Mouse (Mus musculus): ENCODE data around the gene Togaram1.

The Togaram1 gene

DNA sequence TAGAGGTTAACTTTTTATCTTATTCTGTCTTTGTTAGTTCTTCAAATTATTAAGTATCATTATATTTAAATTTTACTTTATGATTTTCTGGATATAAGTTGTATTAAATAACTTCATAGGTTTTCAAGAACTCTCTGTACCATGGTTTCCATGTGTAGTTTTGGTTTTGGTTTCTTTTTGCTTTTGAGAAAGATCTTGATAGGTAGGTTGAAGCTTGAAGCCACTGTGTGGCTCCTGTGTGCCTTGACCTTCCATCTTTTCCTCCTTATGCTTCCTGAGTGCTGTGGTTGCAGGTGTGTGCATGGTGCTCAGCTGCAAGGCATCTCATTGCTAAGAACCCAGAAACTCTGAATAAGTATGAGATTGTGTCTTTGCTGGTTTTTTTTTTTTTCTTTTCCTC, 83.2 kb downstream of the Togaram1 start:
- no peak for DNase-seq (ENCODE audit: low spot score in 2 of 2)

DNA sequence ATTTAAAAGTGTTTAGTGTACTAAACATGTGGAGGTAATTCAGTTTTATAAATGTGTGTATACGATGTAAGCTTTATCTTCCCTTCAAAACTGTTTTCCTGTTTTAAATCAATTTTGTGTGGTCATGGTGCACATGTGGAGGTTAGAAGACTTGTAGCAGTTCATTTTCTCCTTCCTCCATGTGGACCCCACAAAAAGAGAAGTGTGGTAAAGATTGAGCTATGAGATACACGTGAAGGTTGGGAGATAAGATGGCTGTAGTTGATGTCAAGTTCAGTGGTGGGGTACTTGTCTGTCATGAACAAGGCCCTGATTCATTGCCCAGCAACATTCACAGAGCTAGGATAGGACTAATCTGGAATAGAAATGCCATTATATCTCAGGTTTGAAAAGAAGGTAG, 92.6 kb downstream of the Togaram1 start:
- DNase-seq (ENCODE audit: low spot score in 2 of 2) = no peak

- DNase-seq (ENCODE audit: low spot score in 2 of 2) = no peak
Measured at GRCm38 (mm10) chr12:65061082-65061481, 95.5 kb downstream of the Togaram1 start.

- DNase-seq (ENCODE audit: low spot score in 2 of 2) = no peak
Measured at GRCm38 (mm10) chr12:65065241-65065640, 99.6 kb downstream of the Togaram1 start.

- DNase-seq (ENCODE audit: low spot score in 2 of 2) = no peak
Measured at GRCm38 (mm10) chr12:65066234-65066633, 100.6 kb downstream of the Togaram1 start.

GRCm38 (mm10) chr12:65068409-65068808, 102.8 kb downstream of the Togaram1 start:
- DNase-seq (ENCODE audit: low spot score in 2 of 2) = no peak
